Mouse (Mus musculus) monocyte, adult 5-6 weeks (primary cell): ENCODE results near the gene Fbxw19. TPM values are rescaled to one million over a fixed set of nuclear protein-coding genes. Genes with fewer than 3 reads are reported as not detected.
"Not testable (repeated sequence)": the region's sequence is repeated elsewhere in the genome, so short reads cannot be mapped to it uniquely, and the experiment has no call there.

ENCODE experiments used
- ATAC-seq: fragments of 153-309, 156-312 bp; replicated peaks from 2 replicates; pipeline ENCODE4 v1.8.0; 2017; ENCODE audit warnings: mild to moderate bottlenecking; ENCODE audit not compliant: low TSS enrichment, insufficient number of reproducible peaks, severe bottlenecking, poor library complexity, low FRiP score
- total RNA-seq: library from RNA; stranded (forward); fragments of 200-1000, 200-491, 200-594 nt; gene quantifications from 3 replicates; pipeline ENCODE4 v1.2.3, GENCODE M21; 2017

Fbxw19 gene
- total RNA-seq, result not detected in 3 replicates

- not testable (repeated sequence) for ATAC-seq
Measured at GRCm38 (mm10) chr9:109495775-109496174, at the start of gene Fbxw19. Fbxw19 (minus strand) TSS chr9:109495875.

- no peak for ATAC-seq
Measured at GRCm38 (mm10) chr9:109523385-109524064, 27.9 kb upstream of the Fbxw19 start.

DNA sequence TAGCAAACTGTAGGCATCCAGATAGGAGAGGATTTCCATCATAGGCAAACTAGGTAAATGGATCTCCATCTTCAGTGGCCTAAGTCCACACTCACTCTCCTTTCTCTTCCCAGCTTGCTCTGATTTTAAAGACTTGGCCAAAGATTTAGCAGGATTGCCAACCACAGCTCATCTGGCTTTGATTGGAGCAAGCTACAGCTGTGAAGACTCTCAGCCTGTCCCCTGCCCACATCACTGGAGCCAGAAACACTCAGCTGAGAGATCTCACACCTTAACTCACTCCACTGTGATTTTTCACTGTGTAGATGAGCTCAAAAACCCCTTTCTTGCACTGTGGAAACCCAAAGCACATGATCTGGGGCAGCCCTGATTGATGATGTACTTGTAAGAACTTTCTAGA lies 46.6 kb downstream of the Fbxw19 start, which contains the start of gene Fbxw16:
Gene Fbxw16 (minus strand): TSS at position 101 of the 400 bp plus-strand sequence.
- no peak for ATAC-seq

DNA sequence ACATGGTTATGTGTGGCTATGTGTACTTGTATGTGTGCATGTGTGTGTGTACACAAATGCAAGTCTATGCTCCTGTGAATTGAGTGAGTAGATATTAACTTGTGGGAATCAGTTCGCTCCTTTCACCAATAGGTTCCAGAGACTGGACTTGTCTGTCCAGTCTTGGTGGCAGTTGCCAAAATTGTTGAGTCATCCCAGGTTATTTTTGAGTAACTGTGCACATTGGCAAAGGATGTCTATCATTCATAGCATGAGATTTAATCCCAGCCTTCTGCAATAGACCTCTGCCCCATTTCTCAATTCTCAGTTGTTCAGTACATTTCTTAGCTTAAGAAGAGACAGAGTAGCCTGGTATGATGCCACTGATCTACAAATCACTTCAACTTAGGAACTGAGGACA lies 62.7 kb downstream of the Fbxw19 start:
- ATAC-seq, result no peak

Other genes with a start within 250 kb of the Fbxw19 start
- gene Fbxw14, start 208.2 kb downstream of the Fbxw19 start, total RNA-seq, result not detected in 3 replicates
- gene Fbxw28, start 156.2 kb downstream of the Fbxw19 start, total RNA-seq, result not detected in 3 replicates
- gene Fbxw22, start 91.6 kb downstream of the Fbxw19 start, total RNA-seq, result not detected in 3 replicates
- not detected in 3 replicates for gene Fbxw16, start 46.7 kb downstream of the Fbxw19 start, total RNA-seq
- not detected in 3 replicates for gene Fbxw15, start 72.4 kb upstream of the Fbxw19 start, total RNA-seq
- gene Fbxw24, start 130.2 kb upstream of the Fbxw19 start, total RNA-seq, result not detected in 3 replicates
- not detected in 3 replicates for gene Fbxw25, start 168.8 kb upstream of the Fbxw19 start, total RNA-seq
- not detected in 3 replicates for gene Fbxw18, start 206.8 kb upstream of the Fbxw19 start, total RNA-seq